Mouse (Mus musculus) embryonic facial prominence, embryonic 14.5 days (tissue): ENCODE measurements at regions not wholly inside any gene's neighbourhood (a gene's known extent, or its start where the extent isn't known, plus 50 kb on each side); places are given as distances from the start of the nearest gene placed in this dataset.

ENCODE experiments used
- ATAC-seq: fragments of 200-750 bp; cut with Nextera tagmentation; 2 replicates; pipeline ENCODE4 v1.8.0; 2017; ENCODE audit warnings: low read depth, moderate number of reproducible peaks, moderate TSS enrichment
- DNase-seq: peaks from one replicate; pipeline ENCODE4 v3.0.0-alpha.2; 2015; ENCODE audit warnings: low spot score
- H3K27ac ChIP-seq: fragments of 300-500 bp; sonication (generic); replicated peaks from 2 replicates; pipeline ENCODE4 v1.5.1; 2014; ENCODE audit warnings: low read depth, mild to moderate bottlenecking, low read length, moderate library complexity
- H3K27me3 ChIP-seq: fragments of 300-500 bp; sonication (generic); replicated peaks from 2 replicates; pipeline ENCODE4 v1.6.1; 2014; ENCODE audit warnings: low read length; ENCODE audit not compliant: control insufficient read depth, insufficient read depth
- H3K36me3 ChIP-seq: fragments of 300-500 bp; sonication (generic); 2 replicates; pipeline ENCODE4 v1.6.1; 2014; ENCODE audit warnings: low read length, mixed read lengths; ENCODE audit not compliant: control insufficient read depth, insufficient read depth
- H3K4me1 ChIP-seq: fragments of 300-500 bp; sonication (generic); 2 replicates; pipeline ENCODE4 v1.6.1; 2014; ENCODE audit warnings: antibody characterized with exemption, low read length; ENCODE audit not compliant: control insufficient read depth, insufficient read depth
- H3K4me2 ChIP-seq: fragments of 300-500 bp; sonication (generic); 2 replicates; pipeline ENCODE4 v1.6.1; 2014; ENCODE audit warnings: low read depth, mild to moderate bottlenecking, low read length, moderate library complexity, mixed read lengths
- H3K4me3 ChIP-seq: fragments of 300-500 bp; sonication (generic); 2 replicates; pipeline ENCODE4 v1.5.1; 2014; ENCODE audit warnings: low read depth, mild to moderate bottlenecking, low read length
- H3K9ac ChIP-seq: fragments of 300-500 bp; sonication (generic); 2 replicates; pipeline ENCODE4 v1.6.1; 2014; ENCODE audit warnings: low read depth, mild to moderate bottlenecking, low read length, moderate library complexity, mixed read lengths
- H3K9me3 ChIP-seq: fragments of 300-500 bp; sonication (generic); 2 replicates; pipeline ENCODE4 v1.6.1; 2016; ENCODE audit warnings: low read length; ENCODE audit not compliant: control insufficient read depth
- WGBS: fragments of 180-500 bp; shearing (Covaris S2); extraction: QIAGEN DNeasy Blood & Tissue Kit; methylation state at CpG from one replicate; pipeline ENCODE4 v1.1.7; 2014; 5-methylcytosine and 5-hydroxymethylcytosine counted together

DNA sequence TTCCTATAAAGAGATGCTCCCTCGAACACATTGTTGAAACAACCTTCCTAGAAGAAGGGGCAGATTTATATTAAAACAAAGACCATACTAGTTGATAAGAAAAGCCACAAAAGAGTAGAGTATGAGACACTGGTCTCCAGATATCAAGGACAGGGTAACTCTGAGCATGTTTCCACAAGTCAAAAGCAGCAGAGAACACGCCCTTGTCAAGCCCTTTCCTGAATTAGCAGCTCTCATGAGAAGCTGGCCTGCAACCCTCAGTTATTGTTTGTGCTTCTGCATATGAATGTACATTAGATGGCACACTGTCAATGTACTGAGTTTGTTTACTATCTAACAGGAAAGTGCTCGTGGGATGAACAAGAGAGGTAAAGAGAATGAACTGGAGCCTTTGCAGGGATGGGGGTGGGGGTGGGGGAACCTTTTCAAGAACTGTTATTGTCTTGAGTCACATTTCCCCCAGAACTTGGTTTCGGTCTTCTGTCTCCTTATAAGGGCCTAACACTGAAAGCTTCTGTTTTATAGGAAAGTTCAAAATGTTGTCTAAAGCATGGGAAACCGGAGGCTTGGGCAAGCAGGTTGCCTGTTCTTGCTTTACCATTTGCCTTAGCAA lies 228.6 kb upstream of the Zpld1 start:
- no peak overlapping the region for H3K27ac ChIP-seq
- no peak overlapping the region for H3K9ac ChIP-seq
- H3K4me3 ChIP-seq = no peak overlapping the region
- DNase-seq (no peak), ATAC-seq (no peak)
- WGBS = 70% methylated on average over 5 of the region's 5 CpGs
- H3K4me1 ChIP-seq = no peaks in the 10 kb centered on the region
- H3K36me3 ChIP-seq = no peaks in the 10 kb centered on the region
- H3K27me3 ChIP-seq = no peaks in the 10 kb centered on the region
- no peak overlapping the region for H3K4me2 ChIP-seq
- no peaks in the 10 kb centered on the region for H3K9me3 ChIP-seq

DNA sequence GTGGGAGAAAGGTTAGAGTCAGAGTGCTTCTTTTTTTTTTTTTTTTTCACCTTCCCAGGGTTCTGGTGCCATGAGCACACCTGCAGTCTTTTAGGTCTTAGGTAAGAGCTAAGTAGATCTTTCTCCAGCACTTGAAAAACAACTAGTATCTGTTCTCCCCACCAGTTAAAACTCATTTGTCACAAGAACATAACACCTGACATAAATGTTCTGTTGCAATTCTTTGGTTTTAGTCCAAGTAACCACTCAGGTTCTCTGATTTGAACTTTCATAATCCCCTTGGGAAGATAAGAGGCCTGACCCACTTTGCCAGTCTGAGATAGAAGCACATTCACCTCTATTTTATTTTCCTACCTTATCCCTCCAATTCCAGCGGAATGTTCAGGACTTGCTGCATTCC lies 225.5 kb upstream of the Zpld1 start:
- ATAC-seq (no peak), DNase-seq (no peak)
- H3K36me3 ChIP-seq = no peaks in the 10 kb centered on the region
- H3K4me2 ChIP-seq = no peak overlapping the region
- H3K4me1 ChIP-seq = no peaks in the 10 kb centered on the region
- no peak overlapping the region for H3K4me3 ChIP-seq
- H3K27ac ChIP-seq = no peak overlapping the region
- H3K9ac ChIP-seq = no peak overlapping the region
- H3K27me3 ChIP-seq = no peaks in the 10 kb centered on the region
- no peaks in the 10 kb centered on the region for H3K9me3 ChIP-seq
- WGBS = 92% methylated on average over 1 of the region's 1 CpGs

DNA sequence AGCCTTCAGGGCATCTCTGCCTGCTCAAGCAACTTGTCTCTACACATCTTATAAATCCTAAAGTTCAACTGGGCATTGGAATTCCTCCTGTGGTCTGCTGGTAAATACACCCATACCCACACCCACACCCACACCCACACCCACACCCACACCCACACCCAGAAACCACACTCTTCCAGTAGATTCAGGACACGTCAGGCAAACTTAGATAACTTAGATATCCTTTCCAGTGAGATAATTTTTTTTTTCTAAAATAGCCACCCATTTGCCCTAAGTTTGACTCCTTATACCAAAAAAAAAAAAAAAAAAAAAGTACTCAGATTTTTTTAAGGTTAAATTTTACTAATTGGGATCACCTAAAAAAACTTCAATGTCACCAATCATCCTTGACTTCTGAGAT lies 224.5 kb upstream of the Zpld1 start:
- H3K9me3 ChIP-seq = no peaks in the 10 kb centered on the region
- H3K9ac ChIP-seq = no peak overlapping the region
- H3K4me3 ChIP-seq = no peak overlapping the region
- ATAC-seq = no peak
- H3K4me2 ChIP-seq = no peak overlapping the region
- WGBS = 80% methylated on average over 1 of the region's 1 CpGs
- no peak overlapping the region for H3K27ac ChIP-seq
- DNase-seq = no peak
- no peaks in the 10 kb centered on the region for H3K27me3 ChIP-seq
- H3K36me3 ChIP-seq = no peaks in the 10 kb centered on the region
- no peaks in the 10 kb centered on the region for H3K4me1 ChIP-seq

DNA sequence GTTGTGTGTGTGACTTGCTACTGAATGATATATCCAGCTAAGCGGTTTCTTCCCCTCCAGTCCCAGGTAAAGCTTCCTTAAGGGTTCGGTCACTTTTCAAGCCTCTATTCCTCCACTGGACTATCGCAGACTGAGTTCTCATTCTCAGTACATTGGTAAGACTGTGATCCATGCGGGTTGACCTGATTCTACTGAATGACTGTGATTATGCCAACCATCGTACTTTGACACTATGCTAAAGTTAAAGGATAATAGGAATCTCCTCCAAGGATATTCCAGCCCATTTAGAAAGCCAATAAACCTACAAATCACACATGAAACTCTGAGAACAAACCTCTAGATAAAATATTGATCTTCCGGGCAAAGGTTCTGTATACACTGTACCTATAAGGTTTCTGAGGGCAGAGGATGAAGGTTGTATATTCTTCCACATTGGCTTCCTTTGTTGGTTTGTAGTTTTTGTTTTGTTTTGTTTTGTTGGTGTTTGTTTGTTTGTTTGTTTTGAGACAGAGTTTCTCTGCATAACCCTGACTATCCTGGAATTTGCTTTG lies 223.7 kb upstream of the Zpld1 start:
- H3K4me2 ChIP-seq = no peak overlapping the region
- no peaks in the 10 kb centered on the region for H3K4me1 ChIP-seq
- no peak for DNase-seq
- H3K4me3 ChIP-seq = no peak overlapping the region
- H3K27me3 ChIP-seq = no peaks in the 10 kb centered on the region
- H3K9ac ChIP-seq = no peak overlapping the region
- no peak for ATAC-seq
- H3K36me3 ChIP-seq = no peaks in the 10 kb centered on the region
- no peak overlapping the region for H3K27ac ChIP-seq
- 93% methylated on average over 6 of the region's 6 CpGs for WGBS
- H3K9me3 ChIP-seq = no peaks in the 10 kb centered on the region

DNA sequence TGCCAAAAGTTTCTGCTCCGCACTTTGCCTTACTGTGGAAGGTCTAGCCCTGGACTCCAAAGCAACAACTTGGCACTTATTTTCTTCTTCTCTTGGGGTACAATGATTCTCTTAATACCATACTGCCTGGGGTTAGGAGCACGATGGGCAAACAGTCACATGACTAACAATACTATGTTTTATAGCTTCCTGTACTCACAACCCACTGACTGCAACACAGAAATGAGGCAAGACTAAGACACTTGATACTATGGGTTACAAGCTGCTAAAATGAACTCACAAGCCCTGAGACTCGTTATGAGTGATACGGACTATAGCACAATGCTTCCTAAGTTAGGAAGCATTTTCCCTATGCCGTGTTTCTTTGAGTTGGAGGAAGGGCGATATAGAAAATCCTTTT lies 222.3 kb upstream of the Zpld1 start:
- H3K27ac ChIP-seq = no peak overlapping the region
- DNase-seq = no peak
- no peaks in the 10 kb centered on the region for H3K36me3 ChIP-seq
- H3K9ac ChIP-seq = no peak overlapping the region
- no peak overlapping the region for H3K4me2 ChIP-seq
- no peak for ATAC-seq
- 88% methylated on average over 6 of the region's 6 CpGs for WGBS
- no peak overlapping the region for H3K4me3 ChIP-seq
- H3K4me1 ChIP-seq = no peaks in the 10 kb centered on the region
- no peaks in the 10 kb centered on the region for H3K27me3 ChIP-seq
- H3K9me3 ChIP-seq = no peaks in the 10 kb centered on the region

DNA sequence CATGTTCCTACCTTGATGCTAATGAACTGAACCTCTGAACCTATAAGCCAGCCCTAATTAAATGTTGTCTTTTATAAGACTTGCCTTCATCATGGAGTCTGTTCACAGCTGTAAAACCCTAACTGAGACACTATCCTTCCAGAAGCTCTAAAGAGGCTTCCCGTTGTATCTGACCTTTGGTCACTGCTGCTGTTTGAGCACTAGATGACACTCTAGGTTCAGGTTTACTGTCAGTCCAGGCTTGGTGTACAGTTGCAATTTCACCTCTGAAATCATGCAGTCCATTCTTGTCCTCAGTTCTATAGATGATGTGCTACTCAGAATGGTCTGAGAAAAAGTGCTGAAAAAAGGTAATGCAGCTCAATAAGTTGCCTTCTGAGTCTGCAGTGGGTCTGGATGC lies 221.9 kb upstream of the Zpld1 start:
- no peak overlapping the region for H3K4me3 ChIP-seq
- ATAC-seq = no peak
- H3K4me2 ChIP-seq = no peak overlapping the region
- no peaks in the 10 kb centered on the region for H3K36me3 ChIP-seq
- 74% methylated on average over 1 of the region's 1 CpGs for WGBS
- DNase-seq = no peak
- H3K9ac ChIP-seq = no peak overlapping the region
- no peaks in the 10 kb centered on the region for H3K27me3 ChIP-seq
- H3K27ac ChIP-seq = no peak overlapping the region
- H3K4me1 ChIP-seq = no peaks in the 10 kb centered on the region
- no peaks in the 10 kb centered on the region for H3K9me3 ChIP-seq

DNA sequence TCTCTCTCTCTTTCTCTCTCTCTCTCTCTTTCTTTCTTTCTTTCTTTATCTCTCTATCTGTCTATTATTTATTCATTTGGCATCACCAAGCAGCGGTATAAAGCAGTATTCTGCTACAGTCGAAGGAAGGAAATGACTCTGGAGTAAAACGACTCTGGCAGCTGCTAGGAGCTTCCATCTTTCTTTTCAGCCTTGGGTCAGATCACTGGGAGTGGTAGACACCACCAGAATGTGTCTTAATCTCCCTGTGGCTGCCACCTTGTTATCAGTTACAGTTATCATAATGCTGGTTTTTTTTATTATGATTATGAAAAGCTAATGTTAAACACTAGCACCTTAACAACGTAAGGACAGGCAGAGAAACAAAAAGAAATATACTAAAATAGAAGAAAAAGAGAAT lies 219.2 kb upstream of the Zpld1 start:
- no peak for ATAC-seq
- Histone ChIP-seq H3K9ac (no peak overlapping the region), H3K36me3 (no peaks in the 10 kb centered on the region), H3K27me3 (no peaks in the 10 kb centered on the region), H3K9me3 (no peaks in the 10 kb centered on the region), H3K4me3 (no peak overlapping the region), H3K27ac (no peak overlapping the region), H3K4me1 (no peaks in the 10 kb centered on the region), H3K4me2 (no peak overlapping the region)
- WGBS = 74% methylated on average over 4 of the region's 4 CpGs
- no peak for DNase-seq

DNA sequence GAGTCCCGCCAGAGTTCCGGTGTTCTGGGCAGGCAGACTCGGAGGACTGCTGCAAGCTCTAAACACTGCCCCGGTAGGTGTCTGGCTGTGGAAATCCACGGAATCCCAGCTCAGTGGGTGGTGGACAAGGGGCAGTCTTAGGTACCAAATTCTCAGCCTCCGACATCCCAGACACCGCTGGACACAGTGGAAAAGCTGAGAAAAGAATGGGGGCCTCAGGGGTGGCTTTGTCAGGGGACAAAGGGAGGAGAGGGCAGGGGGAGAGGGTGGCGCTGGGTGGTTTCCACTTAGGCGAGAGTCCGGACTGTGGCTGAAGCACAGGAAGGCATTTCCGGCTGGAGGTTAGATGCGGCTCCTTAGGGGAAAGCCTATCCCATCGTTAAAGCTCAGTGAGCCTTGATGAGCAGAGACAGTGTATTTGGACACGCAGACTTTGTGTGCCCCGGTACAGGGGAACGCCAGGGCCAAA lies 217.5 kb upstream of the Zpld1 start:
- no peak overlapping the region for H3K4me3 ChIP-seq
- DNase-seq = no peak

More for the DNA sequence above, 217.5 kb upstream of the Zpld1 start:
- Histone ChIP-seq H3K27me3 (no peaks in the 10 kb centered on the region), H3K27ac (no peak overlapping the region), H3K4me2 (peak overlapping the region; percentile 45), H3K36me3 (no peaks in the 10 kb centered on the region), H3K4me1 (no peaks in the 10 kb centered on the region), H3K9ac (no peak overlapping the region), H3K9me3 (no peaks in the 10 kb centered on the region)
- ATAC-seq = no peak
- 50% methylated on average over 16 of the region's 16 CpGs for WGBS
